Mouse (Mus musculus): ENCODE measurements around the gene Col6a1. TPM values are rescaled to one million over a fixed set of nuclear protein-coding genes. Genes with fewer than 3 reads are reported as not detected.
A peak's percentile ranks its signal among the peaks of the same experiment; 100 is the strongest.

The Col6a1 gene
- polyA plus RNA-seq, 1 experiment from 2014 or later = 169 TPM

GRCm38 (mm10) chr10:76678122-76678521 is 47.8 kb downstream of the Col6a1 start:
- H3K36me3 ChIP-seq (ENCODE audit: control insufficient read depth, insufficient read depth, low read length) = no peaks in the 10 kb centered on the region
- 0 out of 2 replicates have a peak, but pooled peaks cover 3% of the 10 kb centered on the region for H3K4me1 ChIP-seq (replicated peaks; ENCODE audit: control insufficient read depth, insufficient read depth)
- 0 out of 2 replicates have a peak, but pooled peaks have one; percentile 11 for ATAC-seq (ENCODE audit: low FRiP score, low TSS enrichment)
- no peak overlapping the region for H3K4me2 ChIP-seq (replicated peaks; ENCODE audit: low read depth)
- peak; percentile 42 for DNase-seq (ENCODE audit: low spot score)
- WGBS = 41% methylated on average over 7 of the region's 7 CpGs
- no peak overlapping the region for H3K9ac ChIP-seq (ENCODE audit: low read length)
- TF ChIP-seq CTCF (IDR thresholded peaks at IDR 0.05; ENCODE audit: low read depth) = no peak
- TF ChIP-seq EP300 (optimal IDR thresholded peaks at IDR 0.05) = no peak
- H3K4me3 ChIP-seq (ENCODE audit: low read depth, low read length) = no peak overlapping the region
- H3K27ac ChIP-seq (replicated peaks) = peak overlapping the region; percentile 35; the same call in 1 of the 2 replicates
- no peaks in the 10 kb centered on the region for H3K9me3 ChIP-seq (ENCODE audit: control insufficient read depth, low read length)
- no peaks in the 10 kb centered on the region for H3K27me3 ChIP-seq (ENCODE audit: control insufficient read depth, insufficient read depth, low read length)

GRCm38 (mm10) chr10:76675268-76675667 is 50.7 kb downstream of the Col6a1 start:
- 55% methylated on average over 2 of the region's 2 CpGs for WGBS

GRCm38 (mm10) chr10:76674581-76674980 is 51.4 kb downstream of the Col6a1 start:
- H3K27me3 ChIP-seq (ENCODE audit: control insufficient read depth, insufficient read depth, low read length) = no peaks in the 10 kb centered on the region
- H3K4me3 ChIP-seq (ENCODE audit: low read depth, low read length) = no peak overlapping the region
- H3K9ac ChIP-seq (ENCODE audit: low read length) = no peak overlapping the region
- peak; percentile 7 for DNase-seq (ENCODE audit: low spot score)
- H3K9me3 ChIP-seq (ENCODE audit: control insufficient read depth, low read length) = no peaks in the 10 kb centered on the region
- no peak overlapping the region for H3K4me2 ChIP-seq (replicated peaks; ENCODE audit: low read depth)
- no peaks in the 10 kb centered on the region for H3K4me1 ChIP-seq (replicated peaks; ENCODE audit: control insufficient read depth, insufficient read depth)
- TF ChIP-seq EP300 (optimal IDR thresholded peaks at IDR 0.05) (no peak), CTCF (IDR thresholded peaks at IDR 0.05; ENCODE audit: low read depth) (no peak)
- ATAC-seq (ENCODE audit: low FRiP score, low TSS enrichment) = no peak
- no peaks in the 10 kb centered on the region for H3K36me3 ChIP-seq (ENCODE audit: control insufficient read depth, insufficient read depth, low read length)
- H3K27ac ChIP-seq (replicated peaks) = no peak overlapping the region
- WGBS = 59% methylated on average over 6 of the region's 6 CpGs

More at GRCm38 (mm10) chr10:76675268-76675667, 50.7 kb downstream of the Col6a1 start:
- peak; percentile 47; the same call in 1 of the 2 replicates for ATAC-seq (ENCODE audit: low FRiP score, low TSS enrichment)
- H3K27me3 ChIP-seq (ENCODE audit: control insufficient read depth, insufficient read depth, low read length) = no peaks in the 10 kb centered on the region
- H3K9me3 ChIP-seq (ENCODE audit: control insufficient read depth, low read length) = no peaks in the 10 kb centered on the region
- no peaks in the 10 kb centered on the region for H3K4me1 ChIP-seq (replicated peaks; ENCODE audit: control insufficient read depth, insufficient read depth)
- H3K4me2 ChIP-seq (replicated peaks; ENCODE audit: low read depth) = no peak overlapping the region
- no peak for DNase-seq (ENCODE audit: low spot score)
- H3K4me3 ChIP-seq (ENCODE audit: low read depth, low read length) = no peak overlapping the region
- H3K36me3 ChIP-seq (ENCODE audit: control insufficient read depth, insufficient read depth, low read length) = no peaks in the 10 kb centered on the region
- no peak overlapping the region for H3K9ac ChIP-seq (ENCODE audit: low read length)
- no peak overlapping the region for H3K27ac ChIP-seq (replicated peaks)
- TF ChIP-seq CTCF (IDR thresholded peaks at IDR 0.05; ENCODE audit: low read depth) = peak; percentile 18; the same call in 1 of the 2 replicates
- TF ChIP-seq EP300 (optimal IDR thresholded peaks at IDR 0.05) = no peak

- 67% methylated on average over 9 of the region's 9 CpGs for WGBS
- no peak overlapping the region for H3K4me3 ChIP-seq (ENCODE audit: low read depth, low read length)
- H3K27ac ChIP-seq (replicated peaks) = no peak overlapping the region
- TF ChIP-seq EP300 (optimal IDR thresholded peaks at IDR 0.05) = no peak
- TF ChIP-seq CTCF (IDR thresholded peaks at IDR 0.05; ENCODE audit: low read depth) = no peak
- H3K9ac ChIP-seq (ENCODE audit: low read length) = no peak overlapping the region
- no peaks in the 10 kb centered on the region for H3K27me3 ChIP-seq (ENCODE audit: control insufficient read depth, insufficient read depth, low read length)
- H3K36me3 ChIP-seq (ENCODE audit: control insufficient read depth, insufficient read depth, low read length) = no peaks in the 10 kb centered on the region
- no peak for DNase-seq (ENCODE audit: low spot score)
- no peak for ATAC-seq (ENCODE audit: low FRiP score, low TSS enrichment)
- H3K9me3 ChIP-seq (ENCODE audit: control insufficient read depth, low read length) = no peaks in the 10 kb centered on the region
- H3K4me2 ChIP-seq (replicated peaks; ENCODE audit: low read depth) = no peak overlapping the region
- H3K4me1 ChIP-seq (replicated peaks; ENCODE audit: control insufficient read depth, insufficient read depth) = no peaks in the 10 kb centered on the region
Observed at GRCm38 (mm10) chr10:76671939-76672338, 54.0 kb downstream of the Col6a1 start.

- no peak overlapping the region for H3K9ac ChIP-seq (ENCODE audit: low read length)
- H3K4me1 ChIP-seq (replicated peaks; ENCODE audit: control insufficient read depth, insufficient read depth) = no peaks in the 10 kb centered on the region; the same call in 1 of the 2 replicates
- H3K9me3 ChIP-seq (ENCODE audit: control insufficient read depth, low read length) = no peaks in the 10 kb centered on the region
- peak overlapping the region; percentile 69 for H3K27ac ChIP-seq (replicated peaks)
- no peaks in the 10 kb centered on the region for H3K36me3 ChIP-seq (ENCODE audit: control insufficient read depth, insufficient read depth, low read length)
- H3K27me3 ChIP-seq (ENCODE audit: control insufficient read depth, insufficient read depth, low read length) = no peaks in the 10 kb centered on the region
- TF ChIP-seq EP300 (optimal IDR thresholded peaks at IDR 0.05) (no peak), CTCF (IDR thresholded peaks at IDR 0.05; ENCODE audit: low read depth) (no peak)
- 40% methylated on average over 7 of the region's 7 CpGs for WGBS
- ATAC-seq (ENCODE audit: low FRiP score, low TSS enrichment) (peak; percentile 59; the same call in 1 of the 2 replicates), DNase-seq (ENCODE audit: low spot score) (peak; percentile 54)
- H3K4me2 ChIP-seq (replicated peaks; ENCODE audit: low read depth) = no peak overlapping the region
- H3K4me3 ChIP-seq (ENCODE audit: low read depth, low read length) = no peak overlapping the region
Observed at GRCm38 (mm10) chr10:76668947-76669284, 57.1 kb downstream of the Col6a1 start.

- no peak for TF ChIP-seq EP300 (optimal IDR thresholded peaks at IDR 0.05)
- no peak for TF ChIP-seq CTCF (IDR thresholded peaks at IDR 0.05; ENCODE audit: low read depth)
- Histone ChIP-seq H3K4me1 (replicated peaks; ENCODE audit: control insufficient read depth, insufficient read depth) (no peaks in the 10 kb centered on the region; the same call in 1 of the 2 replicates), H3K27ac (replicated peaks) (peak overlapping the region; percentile 69), H3K4me3 (ENCODE audit: low read depth, low read length) (no peak overlapping the region), H3K27me3 (ENCODE audit: control insufficient read depth, insufficient read depth, low read length) (no peaks in the 10 kb centered on the region), H3K36me3 (ENCODE audit: control insufficient read depth, insufficient read depth, low read length) (no peaks in the 10 kb centered on the region), H3K9me3 (ENCODE audit: control insufficient read depth, low read length) (no peaks in the 10 kb centered on the region), H3K4me2 (replicated peaks; ENCODE audit: low read depth) (no peak overlapping the region), H3K9ac (ENCODE audit: low read length) (no peak overlapping the region)
- no peak for ATAC-seq (ENCODE audit: low FRiP score, low TSS enrichment)
- DNase-seq (ENCODE audit: low spot score) = peak; percentile 7
- 70% methylated on average over 4 of the region's 4 CpGs for WGBS
Observed at GRCm38 (mm10) chr10:76668261-76668946, 57.6 kb downstream of the Col6a1 start.
